Mouse (Mus musculus) heart, adult 2 months (tissue): ENCODE data around the gene Cd3eap. TPM values are rescaled to one million over a fixed set of nuclear protein-coding genes. Genes with fewer than 3 reads are reported as not detected.
A peak's percentile ranks its signal among the peaks of the same experiment; 100 is the strongest.

ENCODE experiments used
- DNase-seq, 2 experiments: peaks; one replicate each; pipeline ENCODE4 v3.0.0; 2021
- H3K27ac ChIP-seq: fragments of 200-600 bp; 2 replicates; pipeline ENCODE4 v1.8.1; 2022
- H3K27me3 ChIP-seq: fragments of 200-500 bp; 2 replicates; pipeline ENCODE4 v1.6.1; 2012; ENCODE audit warnings: mild to moderate bottlenecking, low read length, inconsistent platforms, mixed read lengths; ENCODE audit not compliant: control insufficient read depth, insufficient read depth
- H3K36me3 ChIP-seq: fragments of 200-500 bp; 2 replicates; pipeline ENCODE4 v1.6.1; 2012; ENCODE audit warnings: low read length, inconsistent platforms; ENCODE audit not compliant: control insufficient read depth, insufficient read depth
- H3K4me1 ChIP-seq: fragments of 200-500 bp; 2 replicates; pipeline ENCODE4 v1.6.1; 2011; ENCODE audit warnings: low read length; ENCODE audit not compliant: control insufficient read depth, insufficient read depth
- H3K4me3 ChIP-seq: fragments of 200-600 bp; 2 replicates; pipeline ENCODE4 v1.8.1; 2022
- H3K79me2 ChIP-seq: fragments of 200-500 bp; replicated peaks from 2 replicates; pipeline ENCODE4 v1.6.1; 2012; ENCODE audit warnings: mild to moderate bottlenecking, inconsistent platforms, low read length, moderate library complexity, mixed read lengths; ENCODE audit not compliant: control insufficient read depth, insufficient read depth
- H3K9ac ChIP-seq: fragments of 200-500 bp; 2 replicates; pipeline ENCODE4 v1.6.1; 2012; ENCODE audit warnings: low read depth, mild to moderate bottlenecking, control low read depth, inconsistent platforms, low read length, mixed read lengths
- CTCF ChIP-seq: fragments of 200-600 bp; IDR thresholded peaks from 2 replicates; pipeline ENCODE4 v1.8.1; 2022; ENCODE audit warnings: antibody characterized with exemption, mild to moderate bottlenecking, moderate library complexity
- EP300 ChIP-seq: fragments of 200-500 bp; IDR thresholded peaks from 2 replicates; pipeline ENCODE4 v1.6.1; 2011; ENCODE audit warnings: low read depth, low read length, control low read depth; ENCODE audit not compliant: insufficient read depth
- POLR2A ChIP-seq: fragments of 200-500 bp; IDR thresholded peaks from 2 replicates; pipeline ENCODE4 v1.6.1; 2011; ENCODE audit warnings: mild to moderate bottlenecking, low read depth, low read length, control low read depth; ENCODE audit not compliant: insufficient read depth
- WGBS: fragments of 180-500 bp; shearing (Covaris S2); methylation state at CpG from one replicate; pipeline ENCODE4 v1.1.7; 2018; 5-methylcytosine and 5-hydroxymethylcytosine counted together
- intact Hi-C: fragments of 180-260 bp; cut with DNase I; formaldehyde crosslinking; loops from one replicate; pipeline ENCODE4 v1.15.1; 2025
- polyA plus RNA-seq: library from polyadenylated mRNA; depleted of rRNA; stranded (reverse); fragments of >200 nt; gene quantifications from 2 replicates; pipeline ENCODE4 v1.2.3, GENCODE M21; 2012
- total RNA-seq, 2 experiments: library from RNA; stranded (reverse); gene quantifications; 2 replicates each; pipeline ENCODE4 v1.2.3; 2021

The Cd3eap gene
- total and polyA plus RNA-seq, 3 experiments: 4.7 to 9.7 (median 9.3) TPM

GRCm38 (mm10) chr7:19400946-19401345, 41.7 kb upstream of the Cd3eap start:
- peaks cover 7% of the 10 kb centered on the region for H3K27me3 ChIP-seq
- no peak overlapping the region for H3K9ac ChIP-seq
- H3K27ac ChIP-seq: no peak overlapping the region
- H3K4me1 ChIP-seq: no peaks in the 10 kb centered on the region; the same call in 1 of the 2 replicates
- DNase-seq: no peak
- TF ChIP-seq POLR2A (no peak), CTCF (peak; percentile 43)
- intact Hi-C loops: loop anchor here (5.0 kb wide), 1 partner anchor 301 kb away; no protein-coding TSS in a partner anchor
- WGBS: 79% methylated on average over 4 of the region's 4 CpGs
- H3K36me3 ChIP-seq: no peaks in the 10 kb centered on the region
- no peaks in the 10 kb centered on the region for H3K79me2 ChIP-seq
- no peak overlapping the region for H3K4me3 ChIP-seq

GRCm38 (mm10) chr7:19399496-19400280, 40.4 kb upstream of the Cd3eap start:
- no peak overlapping the region for H3K9ac ChIP-seq
- no peaks in the 10 kb centered on the region for H3K36me3 ChIP-seq
- peak; percentile 48 to 50 for DNase-seq
- H3K4me3 ChIP-seq: no peak overlapping the region
- peaks cover 7% of the 10 kb centered on the region for H3K27me3 ChIP-seq
- no peak overlapping the region for H3K27ac ChIP-seq
- intact Hi-C loops: loop anchor here (5.0 kb wide), 1 partner anchor 303 kb away; no protein-coding TSS in a partner anchor
- no peaks in the 10 kb centered on the region; the same call in 1 of the 2 replicates for H3K4me1 ChIP-seq
- TF ChIP-seq EP300: no peak
- no peak for TF ChIP-seq POLR2A
- TF ChIP-seq CTCF: no peak
- 5% methylated on average over 27 of the region's 27 CpGs for WGBS
- no peaks in the 10 kb centered on the region for H3K79me2 ChIP-seq

GRCm38 (mm10) chr7:19394484-19394883, 35.2 kb upstream of the Cd3eap start:
- WGBS: 87% methylated on average over 8 of the region's 8 CpGs
- Histone ChIP-seq H3K36me3 (no peaks in the 10 kb centered on the region), H3K4me3 (no peak overlapping the region), H3K4me1 (no peaks in the 10 kb centered on the region), H3K27ac (no peak overlapping the region), H3K9ac (no peak overlapping the region), H3K79me2 (no peaks in the 10 kb centered on the region), H3K27me3 (no peaks in the 10 kb centered on the region)
- intact Hi-C loops: no loop called here
- DNase-seq: no peak
- TF ChIP-seq CTCF: no peak
- TF ChIP-seq POLR2A: no peak
- TF ChIP-seq EP300: no peak

- Histone ChIP-seq H3K27me3 (no peaks in the 10 kb centered on the region), H3K4me1 (no peaks in the 10 kb centered on the region), H3K9ac (no peak overlapping the region), H3K4me3 (no peak overlapping the region), H3K36me3 (no peaks in the 10 kb centered on the region), H3K27ac (no peak overlapping the region), H3K79me2 (no peaks in the 10 kb centered on the region)
- 65% methylated on average over 10 of the region's 10 CpGs for WGBS
- TF ChIP-seq POLR2A: no peak
- no peak for TF ChIP-seq CTCF
- TF ChIP-seq EP300: no peak
- DNase-seq: no peak
- intact Hi-C loops: no loop called here
Observed at GRCm38 (mm10) chr7:19388699-19389413, 29.6 kb upstream of the Cd3eap start.

GRCm38 (mm10) chr7:19383708-19384107, 24.4 kb upstream of the Cd3eap start:
- Histone ChIP-seq H3K79me2 (no peaks in the 10 kb centered on the region), H3K36me3 (no peaks in the 10 kb centered on the region)
- 86% methylated on average over 9 of the region's 9 CpGs for WGBS

GRCm38 (mm10) chr7:19382166-19382541, 22.9 kb upstream of the Cd3eap start:
- Histone ChIP-seq H3K36me3 (no peaks in the 10 kb centered on the region), H3K4me1 (no peaks in the 10 kb centered on the region; the same call in none of the 2 replicates), H3K9ac (peak overlapping the region; percentile 77), H3K27ac (peak overlapping the region; percentile 39), H3K27me3 (no peaks in the 10 kb centered on the region), H3K79me2 (no peaks in the 10 kb centered on the region), H3K4me3 (peak overlapping the region; percentile 68)
- TF ChIP-seq POLR2A (0 out of 2 replicates have a peak, but pooled peaks have one; percentile 8), EP300 (no peak), CTCF (peak; percentile 41)
- intact Hi-C loops: no loop called here
- DNase-seq: no peak
- WGBS: under 1% methylated on average over 37 of the region's 37 CpGs

More at GRCm38 (mm10) chr7:19383708-19384107, 24.4 kb upstream of the Cd3eap start:
- TF ChIP-seq CTCF: no peak
- no peak for TF ChIP-seq EP300
- no peak for TF ChIP-seq POLR2A
- no peak overlapping the region for H3K27ac ChIP-seq
- H3K27me3 ChIP-seq: no peaks in the 10 kb centered on the region
- no peak for DNase-seq
- intact Hi-C loops: no loop called here
- no peaks in the 10 kb centered on the region; the same call in none of the 2 replicates for H3K4me1 ChIP-seq
- no peak overlapping the region for H3K4me3 ChIP-seq
- no peak overlapping the region for H3K9ac ChIP-seq
